Mouse (Mus musculus) neural tube, embryonic 10.5 days (tissue): ENCODE measurements around the gene Anapc11.
A peak's percentile ranks its signal among the peaks of the same experiment; 100 is the strongest.
"Not testable (repeated sequence)": the region's sequence is repeated elsewhere in the genome, so short reads cannot be mapped to it uniquely, and the experiment has no call there.

Experiments
- DNase-seq: peaks from one replicate; pipeline ENCODE4 v3.0.0-alpha.2; 2017; ENCODE audit warnings: low spot score; ENCODE audit errors: extremely low spot score

Gene Anapc11

GRCm38 (mm10) chr11:120574278-120574600 lies 24.0 kb upstream of the Anapc11 start:
- no peak for DNase-seq

- no peak for DNase-seq
These were observed 23.2 kb upstream of the Anapc11 start for GRCm38 (mm10) chr11:120575046-120575445.

- DNase-seq = no peak
These were observed 22.3 kb upstream of the Anapc11 start for GRCm38 (mm10) chr11:120575940-120576339.

GRCm38 (mm10) chr11:120576365-120576981 lies 21.7 kb upstream of the Anapc11 start:
- DNase-seq = peak; percentile 15

- DNase-seq = no peak
These were observed 20.8 kb upstream of the Anapc11 start for GRCm38 (mm10) chr11:120577211-120578023.

GRCm38 (mm10) chr11:120578024-120578693 lies 20.1 kb upstream of the Anapc11 start:
- DNase-seq = no peak

- DNase-seq = no peak
These were observed 19.5 kb upstream of the Anapc11 start for GRCm38 (mm10) chr11:120578694-120579243.

- DNase-seq = peak; percentile 93
These were observed 18.7 kb upstream of the Anapc11 start for GRCm38 (mm10) chr11:120579316-120580107.

GRCm38 (mm10) chr11:120580190-120580589 lies 18.0 kb upstream of the Anapc11 start:
- no peak for DNase-seq

- DNase-seq = peak; percentile 59
These were observed 17.3 kb upstream of the Anapc11 start for GRCm38 (mm10) chr11:120580871-120581331.

- peak; percentile 91 for DNase-seq
These were observed 16.5 kb upstream of the Anapc11 start, which contains the start of gene Arhgdia for GRCm38 (mm10) chr11:120581490-120582267. Arhgdia (minus strand) TSS chr11:120581624.

- no peak for DNase-seq
These were observed 15.8 kb upstream of the Anapc11 start for GRCm38 (mm10) chr11:120582268-120582981.

- not testable (repeated sequence) for DNase-seq
These were observed 15.3 kb upstream of the Anapc11 start for GRCm38 (mm10) chr11:120582982-120583293.

- no peak for DNase-seq
These were observed 14.3 kb upstream of the Anapc11 start for GRCm38 (mm10) chr11:120583937-120584336.

- DNase-seq = no peak
These were observed 9.7 kb upstream of the Anapc11 start for GRCm38 (mm10) chr11:120588531-120588930.

GRCm38 (mm10) chr11:120597240-120598235 lies 683 bp upstream of the Anapc11 start:
- DNase-seq = no peak

- no peak for DNase-seq
These were observed 849 bp downstream of the Anapc11 start for GRCm38 (mm10) chr11:120598990-120599549.

GRCm38 (mm10) chr11:120600716-120601115 lies 2.5 kb downstream of the Anapc11 start:
- DNase-seq = no peak
